ENCODE assay signal across 8 mouse cellular contexts in the genomic region with DNA sequence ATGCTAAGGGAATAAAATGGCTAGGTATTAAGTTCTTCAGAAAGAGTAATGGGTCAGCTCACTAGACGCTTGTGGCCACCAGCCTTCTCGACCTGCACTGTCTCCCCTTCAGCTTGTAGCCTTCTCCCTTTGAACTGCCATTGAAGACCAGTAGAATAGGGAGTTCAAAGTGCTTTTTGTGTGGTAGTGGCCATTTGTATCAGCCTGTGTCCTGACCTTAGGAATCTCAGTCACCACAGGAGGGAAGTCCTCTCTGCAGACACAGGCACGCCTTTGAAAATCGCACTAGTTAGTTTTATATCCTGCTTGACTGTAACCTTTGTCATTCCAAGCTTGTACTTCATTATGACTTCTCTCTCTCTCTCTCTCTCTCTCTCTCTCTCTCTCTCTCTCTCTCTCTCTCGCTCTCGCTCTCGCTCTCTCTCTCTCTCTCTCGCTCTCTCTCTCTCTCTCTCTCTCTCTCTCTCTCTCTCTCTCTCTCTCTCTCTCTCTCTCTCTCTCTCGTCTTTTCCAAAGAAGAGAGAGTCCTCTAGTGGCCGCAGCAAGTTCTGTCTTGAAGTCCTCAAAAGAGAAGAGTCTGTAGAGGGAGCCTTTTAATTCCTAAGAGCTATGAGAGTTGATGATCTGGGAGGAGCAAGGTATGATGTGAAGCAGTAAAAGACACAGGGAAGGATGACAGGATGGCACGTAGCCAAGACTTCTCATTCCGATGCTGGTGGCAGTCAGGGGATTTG.
A peak's percentile ranks its signal among the peaks of the same experiment; 100 is the strongest.
DNase-seq lines count a peak whose midpoint lies in the region; ATAC-seq and TF ChIP-seq lines count a peak whose summit lies in the region.

No protein-coding gene starts in this region.

- no peaks in the 10 kb centered on the region for H3K4me1 ChIP-seq in forebrain, embryonic 11.5 days (replicated peaks; ENCODE audit: control insufficient read depth, insufficient read depth, low read length)
- no peaks in the 10 kb centered on the region for H3K4me1 ChIP-seq in heart, postnatal 0 days (ENCODE audit: control insufficient read depth, insufficient read depth)
- no peaks in the 10 kb centered on the region; the same call in 1 of the 2 replicates for H3K4me1 ChIP-seq in lung, embryonic 15.5 days

- no peaks in the 10 kb centered on the region for H3K27me3 ChIP-seq in forebrain, embryonic 11.5 days (ENCODE audit: control insufficient read depth, insufficient read depth, low read length)
- H3K27me3 ChIP-seq in heart, postnatal 0 days (ENCODE audit: control insufficient read depth, insufficient read depth, low read length) = no peaks in the 10 kb centered on the region
- no peaks in the 10 kb centered on the region for H3K27me3 ChIP-seq in lung, embryonic 15.5 days

- 32% methylated on average over 7 of the region's 12 CpGs for WGBS in forebrain, embryonic 11.5 days
- 24% methylated on average over 8 of the region's 12 CpGs for WGBS in heart, postnatal 0 days
- WGBS in lung, embryonic 15.5 days = 22% methylated on average over 7 of the region's 12 CpGs

- no peak overlapping the region for H3K9ac ChIP-seq in forebrain, embryonic 11.5 days (ENCODE audit: low read length)
- no peak overlapping the region for H3K9ac ChIP-seq in heart, postnatal 0 days (replicated peaks; ENCODE audit: low read depth, low read length)
- no peak overlapping the region for H3K9ac ChIP-seq in lung, embryonic 15.5 days

- DNase-seq in brain, embryonic 18.5 days (ENCODE audit: low read depth, low spot score) = peak; percentile 68
- no peak for DNase-seq in forebrain, embryonic 11.5 days (ENCODE audit: low spot score)
- peak; percentile 52 for DNase-seq in heart, postnatal 0 days (ENCODE audit: low spot score)
- DNase-seq in kidney, postnatal 14 days = peak; percentile 55
- peak; percentile 25 for DNase-seq in retina, adult 2 months (ENCODE audit: low read depth, low spot score)

- peak overlapping the region; percentile 20; the same call in 1 of the 2 replicates for H3K4me2 ChIP-seq in forebrain, embryonic 11.5 days (ENCODE audit: low read depth, low read length, severe bottlenecking)
- peak overlapping the region; percentile 43 for H3K4me2 ChIP-seq in heart, postnatal 0 days (ENCODE audit: low read depth, low read length)
- H3K4me2 ChIP-seq in lung, embryonic 15.5 days = peak overlapping the region; percentile 38

- TF ChIP-seq EP300 in heart, postnatal 0 days (IDR thresholded peaks at IDR 0.05; ENCODE audit: low read depth) = no peak

- ATAC-seq in CD4-positive, CD25-positive, alpha-beta regulatory T cell, adult 4 months = peak; percentile 85
- ATAC-seq in forebrain, embryonic 11.5 days (replicated peaks; ENCODE audit: low FRiP score) = peak; percentile 64
- ATAC-seq in heart, postnatal 0 days (ENCODE audit: insufficient read depth, low read depth) = peak; percentile 49
- ATAC-seq in lung, embryonic 15.5 days (ENCODE audit: borderline replicate concordance, extremely low read depth, low FRiP score, low TSS enrichment) = peak; percentile 76; the same call in 1 of the 2 replicates
- ATAC-seq in erythroid progenitor cell, adult 5-6 weeks (replicated peaks; ENCODE audit: low FRiP score, poor library complexity, severe bottlenecking) = no peak

- no peak overlapping the region for H3K27ac ChIP-seq in forebrain, embryonic 11.5 days (ENCODE audit: low read depth, low read length)
- H3K27ac ChIP-seq in heart, postnatal 0 days (ENCODE audit: low read depth) = no peak overlapping the region
- H3K27ac ChIP-seq in lung, embryonic 15.5 days = no peak overlapping the region

- peak; percentile 65 for TF ChIP-seq CTCF in heart, postnatal 0 days (IDR thresholded peaks at IDR 0.05; ENCODE audit: low read depth)

- H3K4me3 ChIP-seq in forebrain, embryonic 11.5 days (ENCODE audit: low read depth, low read length) = no peak overlapping the region
- H3K4me3 ChIP-seq in heart, postnatal 0 days (ENCODE audit: low read depth, low read length) = no peak overlapping the region
- peak overlapping the region; percentile 11; the same call in 1 of the 2 replicates for H3K4me3 ChIP-seq in lung, embryonic 15.5 days

- no peaks in the 10 kb centered on the region for H3K9me3 ChIP-seq in forebrain, embryonic 11.5 days (ENCODE audit: control insufficient read depth, low read length)
- H3K9me3 ChIP-seq in heart, postnatal 0 days (replicated peaks; ENCODE audit: control insufficient read depth, low read length) = no peaks in the 10 kb centered on the region
- H3K9me3 ChIP-seq in lung, embryonic 15.5 days = no peaks in the 10 kb centered on the region

- no peaks in the 10 kb centered on the region for H3K36me3 ChIP-seq in forebrain, embryonic 11.5 days (ENCODE audit: control insufficient read depth, insufficient read depth, low read length)
- H3K36me3 ChIP-seq in heart, postnatal 0 days (replicated peaks; ENCODE audit: control insufficient read depth, insufficient read depth, low read length) = no peaks in the 10 kb centered on the region
- no peaks in the 10 kb centered on the region for H3K36me3 ChIP-seq in lung, embryonic 15.5 days
